Mouse (Mus musculus) embryo, embryonic 11 days (tissue): Measurements from ENCODE around the gene Olfr1505.

ENCODE experiments used
- DNase-seq: peaks from one replicate; pipeline ENCODE4 v3.0.0-alpha.2; 2015

Gene Olfr1505

GRCm38 (mm10) chr19:13913230-13913629 lies at the start of gene Olfr1505:
Gene Olfr1505 (plus strand): TSS chr19:13913530.
- DNase-seq = no peak

GRCm38 (mm10) chr19:13897828-13898227 lies 15.5 kb upstream of the Olfr1505 start, which contains the start of gene Olfr1504:
Gene Olfr1504 (minus strand): TSS chr19:13897928.
- no peak for DNase-seq
